Mouse (Mus musculus) heart, adult 18-20 months (tissue): ENCODE results near the gene Dgki. TPM values are rescaled to one million over a fixed set of nuclear protein-coding genes. Genes with fewer than 3 reads are reported as not detected.

Experiments
- DNase-seq, 2 experiments: peaks; one replicate each; pipeline ENCODE4 v3.0.0; 2021 to 2022; ENCODE audit warnings: mixed read lengths in 1 of 2
- total RNA-seq, 2 experiments: library from RNA; stranded (reverse); gene quantifications; 2 replicates each; pipeline ENCODE4 v1.2.3; 2021

Dgki gene
- total RNA-seq, 2 experiments from 2014 or later, result 0.17 to 0.64 TPM

- no peak for DNase-seq
Observed at GRCm38 (mm10) chr6:37004914-37005313, 295.1 kb downstream of the Dgki start.

DNA sequence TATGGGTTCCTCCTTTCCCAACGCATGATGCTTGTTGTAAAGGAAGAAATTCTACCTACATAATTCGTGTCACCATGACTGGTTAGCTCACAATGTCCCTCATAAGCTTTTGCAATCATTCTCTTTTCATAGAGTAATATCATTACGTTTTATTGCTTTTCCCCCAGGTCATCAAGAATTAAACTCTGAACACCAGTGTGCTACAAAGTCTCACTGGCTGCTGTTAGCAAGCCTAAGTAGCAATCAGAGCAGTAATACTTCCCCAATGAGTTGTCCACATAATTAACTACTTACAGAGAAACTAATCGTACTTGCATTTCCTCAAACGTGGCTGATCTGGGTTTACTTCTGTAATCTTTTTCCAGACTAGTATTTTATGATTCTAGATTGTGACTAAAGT, 296.7 kb downstream of the Dgki start:
- no peak for DNase-seq

GRCm38 (mm10) chr6:36998942-36999341, 301.0 kb downstream of the Dgki start:
- DNase-seq, result no peak

- DNase-seq, result no peak
Observed at GRCm38 (mm10) chr6:36994329-36994728, 305.7 kb downstream of the Dgki start.

- DNase-seq, result no peak
Observed at GRCm38 (mm10) chr6:36990186-36990585, 309.8 kb downstream of the Dgki start.

GRCm38 (mm10) chr6:36988800-36989199, 311.2 kb downstream of the Dgki start:
- DNase-seq, result no peak

DNA sequence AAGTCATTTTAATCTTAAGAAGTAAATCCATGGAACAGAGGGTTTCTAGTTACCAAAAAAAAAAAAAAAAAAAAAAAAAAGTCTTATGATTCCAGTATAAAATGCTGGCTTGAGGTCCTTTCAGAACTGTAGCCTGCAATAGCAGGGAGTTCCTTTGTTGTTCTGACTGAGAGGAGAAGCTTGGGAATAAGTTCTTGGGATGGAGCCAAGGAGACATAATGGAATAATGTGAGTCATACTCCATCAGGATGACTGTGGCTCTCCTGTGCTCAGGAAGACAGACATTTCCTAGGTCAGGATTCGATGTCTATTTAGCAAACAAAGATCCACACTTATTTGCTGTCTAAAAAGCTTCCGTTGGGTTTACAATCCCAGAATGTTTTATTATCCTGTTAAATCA, 318.3 kb downstream of the Dgki start:
- DNase-seq, result peak; percentile 50 to 70

DNA sequence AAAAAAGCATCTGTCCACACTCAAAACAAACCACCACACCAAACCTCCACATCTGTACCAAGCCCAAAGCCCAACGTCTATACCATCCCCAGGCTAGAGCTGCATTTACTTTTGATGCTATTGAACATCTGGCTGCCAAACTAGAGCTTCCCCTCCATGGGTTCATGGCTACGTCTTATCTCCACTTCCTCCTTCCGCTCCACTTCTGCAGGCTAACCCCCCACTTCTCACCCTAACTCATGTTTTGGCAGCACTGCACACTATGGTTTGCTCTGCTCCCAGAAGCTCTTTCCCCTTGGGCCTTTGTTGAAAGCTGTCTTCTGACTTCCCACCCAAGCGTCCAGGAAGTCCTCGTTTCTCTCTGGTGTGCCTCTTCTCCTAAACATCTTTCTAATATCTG, 319.5 kb downstream of the Dgki start:
- peak in 1 of 2 experiments; percentile 36 for DNase-seq

DNA sequence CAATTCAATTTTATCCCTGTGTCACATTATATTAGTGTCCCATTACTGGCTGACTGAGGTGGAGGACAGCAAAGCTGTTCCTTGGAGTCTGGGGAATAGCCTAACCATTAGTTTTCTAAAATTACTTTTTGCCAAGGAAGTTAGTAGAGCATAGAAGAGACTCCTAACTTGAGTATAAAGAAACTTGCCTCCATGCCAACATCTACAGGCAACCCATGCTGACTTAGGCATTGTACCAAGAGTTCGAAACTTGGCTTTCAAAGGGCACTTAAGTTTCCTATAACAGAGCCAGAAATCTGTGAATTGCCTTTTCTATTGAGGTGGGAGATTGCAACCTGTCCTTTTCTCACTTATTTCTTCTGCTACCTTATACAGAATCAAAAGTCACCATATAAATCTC, 321.8 kb downstream of the Dgki start:
- peak in 1 of 2 experiments; percentile 15 for DNase-seq

DNA sequence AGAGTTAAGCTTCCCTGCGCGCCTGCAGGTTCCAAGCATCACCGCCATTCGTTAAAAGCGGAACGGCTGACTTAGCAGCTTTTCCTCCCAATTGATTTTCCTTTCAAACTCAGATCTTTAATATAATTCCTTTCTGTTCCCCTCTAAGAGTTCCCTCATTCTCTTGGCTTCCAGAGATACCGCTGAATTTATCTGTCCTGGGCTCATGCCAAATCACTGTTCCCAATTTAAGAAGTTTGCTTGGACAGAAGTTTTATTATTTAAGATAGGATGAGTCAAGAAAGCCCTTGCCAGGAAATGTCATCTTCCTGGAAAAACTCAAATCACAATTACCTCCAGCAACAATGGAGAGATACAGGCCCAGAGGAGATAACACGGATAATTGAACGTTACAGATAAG, 326.9 kb downstream of the Dgki start:
- DNase-seq, result peak in 1 of 2 experiments; percentile 6

- DNase-seq, result peak in 1 of 2 experiments; percentile 13
Observed at GRCm38 (mm10) chr6:36972494-36972893, 327.5 kb downstream of the Dgki start.

- DNase-seq, result no peak
Observed at GRCm38 (mm10) chr6:36969249-36969885, 330.6 kb downstream of the Dgki start.

DNA sequence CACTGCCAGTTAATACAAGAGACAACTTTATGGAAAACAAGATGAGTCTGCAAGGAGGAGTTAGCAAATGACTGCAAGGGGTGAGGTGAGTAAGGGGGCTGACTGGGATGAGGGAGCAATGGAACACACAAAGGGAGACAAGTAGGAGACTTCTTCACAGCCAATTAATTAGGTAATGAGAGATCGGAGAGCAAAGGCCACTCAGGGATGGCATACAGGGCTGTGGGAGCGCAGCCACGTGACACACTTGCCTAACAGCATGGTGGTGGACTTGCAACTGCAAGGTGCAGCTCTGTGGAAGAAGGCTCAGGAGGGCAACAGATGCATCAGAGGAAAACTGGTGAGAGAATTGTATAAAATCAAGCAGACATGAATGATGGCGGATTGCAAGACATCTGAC, 339.3 kb downstream of the Dgki start:
- no peak for DNase-seq

DNA sequence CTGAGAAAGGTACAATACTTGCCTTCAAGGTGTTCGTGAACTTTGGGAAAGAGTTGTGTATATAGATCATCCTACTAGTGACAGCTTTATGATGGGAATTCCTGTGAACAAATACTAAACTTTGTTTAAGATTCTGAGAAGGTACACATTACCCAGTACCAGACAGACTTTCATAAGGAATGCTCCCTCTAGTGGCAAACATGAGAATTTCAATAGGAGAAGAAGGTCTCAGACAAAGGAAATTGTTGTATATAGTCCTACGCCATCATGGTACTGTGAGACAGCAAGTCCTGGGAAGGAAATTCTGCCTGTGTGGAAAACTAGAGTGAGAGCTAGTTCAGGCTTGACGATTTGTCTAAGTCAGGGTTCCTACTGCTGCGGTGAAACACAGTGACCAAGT, 344.7 kb downstream of the Dgki start:
- peak in 1 of 2 experiments; percentile 18 for DNase-seq

GRCm38 (mm10) chr6:36950648-36951047, 349.3 kb downstream of the Dgki start:
- DNase-seq, result no peak

GRCm38 (mm10) chr6:36947861-36948260, 352.1 kb downstream of the Dgki start:
- DNase-seq, result no peak

DNA sequence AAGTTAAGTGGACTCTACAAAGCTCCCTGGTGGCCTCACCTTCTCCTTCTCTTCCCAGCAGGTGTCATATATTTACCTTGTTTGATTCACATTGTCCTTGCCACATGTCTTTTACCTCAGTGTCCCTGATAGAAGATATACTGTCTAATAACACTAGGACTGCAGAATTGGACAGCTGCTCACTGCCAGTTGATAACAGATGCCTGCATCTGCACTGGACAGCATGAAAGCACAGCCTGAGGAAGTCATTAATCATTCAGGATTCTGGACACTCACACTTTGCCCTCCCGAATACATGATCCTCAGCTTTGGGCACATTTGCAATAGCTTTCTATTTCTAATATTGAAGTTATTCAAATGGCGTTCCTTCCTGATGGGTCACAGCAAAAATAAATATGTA, 362.5 kb downstream of the Dgki start:
- no peak for DNase-seq

- no peak for DNase-seq
Observed at GRCm38 (mm10) chr6:36936816-36937215, 363.2 kb downstream of the Dgki start.

GRCm38 (mm10) chr6:36931473-36931872, 368.5 kb downstream of the Dgki start:
- no peak for DNase-seq

DNA sequence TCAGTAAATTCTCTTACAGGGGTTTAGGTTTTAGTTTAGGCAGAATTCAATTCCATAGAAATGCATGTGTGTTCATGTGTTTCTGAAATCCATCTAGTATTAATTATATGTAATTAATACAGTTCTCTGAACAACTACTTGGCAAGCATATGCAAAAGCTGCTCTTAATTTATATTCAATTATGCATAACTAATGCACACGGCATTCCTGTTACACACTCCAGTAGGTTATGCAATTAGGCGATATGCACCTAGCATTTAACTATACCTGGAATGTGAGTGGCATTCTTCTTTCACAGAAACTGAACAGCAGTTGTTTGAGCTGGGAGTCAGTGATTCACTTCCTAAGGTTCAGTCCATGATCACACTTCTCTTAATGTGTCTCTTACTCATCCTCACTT, 370.2 kb downstream of the Dgki start:
- DNase-seq, result no peak

DNA sequence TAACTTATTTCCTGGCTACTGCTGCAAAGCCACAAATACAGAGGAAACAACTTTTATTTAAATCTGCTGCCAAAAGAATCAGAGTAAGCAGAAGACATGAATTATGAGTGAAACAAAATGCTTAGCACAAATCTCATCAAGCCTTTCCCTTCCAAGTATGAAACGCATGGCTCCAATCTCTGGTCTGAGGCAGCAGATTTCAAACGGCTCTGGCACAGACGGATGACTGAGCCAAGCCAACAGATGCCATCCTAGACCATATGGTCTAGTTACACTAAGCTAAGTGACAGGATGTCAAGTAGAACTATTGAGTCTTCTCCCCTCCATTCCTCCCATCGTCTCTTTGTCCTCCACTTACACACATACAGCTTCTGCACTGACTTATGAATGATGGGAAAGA, 373.5 kb downstream of the Dgki start:
- no peak for DNase-seq

DNA sequence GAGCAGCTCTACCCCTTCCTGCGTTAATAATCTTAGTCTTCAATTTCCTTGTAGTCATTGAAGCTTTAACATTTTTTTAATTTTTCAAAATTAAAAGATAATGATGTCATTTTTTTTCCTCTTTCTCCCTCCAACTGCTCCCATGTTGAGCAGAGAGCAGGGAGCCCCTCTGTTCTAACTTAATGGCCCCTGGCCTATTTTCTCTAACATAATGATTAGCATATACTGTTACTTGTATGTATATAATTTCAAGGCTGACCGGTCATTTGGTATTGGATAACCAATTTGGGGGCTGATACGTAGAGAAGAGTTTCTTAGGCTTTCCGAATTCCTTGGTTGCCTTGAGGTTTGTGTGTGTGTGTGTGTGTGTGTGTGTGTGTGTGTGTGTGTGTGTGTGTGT, 378.0 kb downstream of the Dgki start:
- DNase-seq, result no peak

- no peak for DNase-seq
Observed at GRCm38 (mm10) chr6:36911586-36911985, 388.4 kb downstream of the Dgki start.

- no peak for DNase-seq
Observed at GRCm38 (mm10) chr6:36907191-36907590, 392.8 kb downstream of the Dgki start.

DNA sequence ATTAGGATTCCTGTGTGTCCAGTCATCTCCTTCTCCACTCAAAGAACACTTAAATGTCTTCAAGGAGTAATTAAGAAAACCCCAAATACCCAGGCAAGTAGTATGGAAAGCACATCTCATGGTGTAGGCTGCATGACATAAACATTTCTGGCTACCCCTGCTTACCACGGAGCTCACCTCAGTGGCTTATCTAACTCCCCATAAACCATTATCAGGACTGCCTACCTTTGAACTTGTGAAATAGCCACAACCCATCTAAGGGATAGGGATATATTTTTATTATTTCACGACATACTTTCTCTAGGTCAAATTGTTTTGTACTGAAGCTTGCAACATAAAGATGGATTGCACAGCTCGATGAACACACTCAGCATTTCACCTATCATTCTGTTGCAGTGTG, 394.0 kb downstream of the Dgki start:
- DNase-seq, result no peak
